Mouse (Mus musculus) testis, adult 2 months (tissue): Measurements from ENCODE around the gene Mbtps1. TPM values are rescaled to one million over a fixed set of nuclear protein-coding genes. Genes with fewer than 3 reads are reported as not detected.

Experiments used
- H3K27ac ChIP-seq: fragments of 200-500 bp; 2 replicates; pipeline ENCODE4 v1.5.1; 2012; ENCODE audit warnings: low read depth, low read length; ENCODE audit not compliant: control insufficient read depth, insufficient read depth
- H3K27me3 ChIP-seq: fragments of 200-500 bp; 2 replicates; pipeline ENCODE4 v1.6.1; 2012; ENCODE audit warnings: mild to moderate bottlenecking, low read length, moderate library complexity; ENCODE audit not compliant: control insufficient read depth, insufficient read depth
- H3K36me3 ChIP-seq: fragments of 200-500 bp; 2 replicates; pipeline ENCODE4 v1.6.1; 2012; ENCODE audit warnings: mild to moderate bottlenecking, low read length; ENCODE audit not compliant: control insufficient read depth, insufficient read depth
- H3K4me1 ChIP-seq: fragments of 200-500 bp; 2 replicates; pipeline ENCODE4 v1.6.1; 2012; ENCODE audit warnings: low read length; ENCODE audit not compliant: control insufficient read depth, insufficient read depth
- H3K4me3 ChIP-seq: fragments of 200-500 bp; 2 replicates; pipeline ENCODE4 v1.5.1; 2012; ENCODE audit warnings: low read depth, mild to moderate bottlenecking, low read length, moderate library complexity, mixed read lengths; ENCODE audit not compliant: control insufficient read depth
- CTCF ChIP-seq: fragments of 200-500 bp; IDR thresholded peaks from 2 replicates; pipeline ENCODE4 v1.5.1; 2012; ENCODE audit warnings: low read depth, mild to moderate bottlenecking, inconsistent platforms, low read length, moderate library complexity; ENCODE audit not compliant: control insufficient read depth, insufficient read depth, insufficient replicate concordance
- POLR2A ChIP-seq: fragments of 200-500 bp; IDR thresholded peaks from 2 replicates; pipeline ENCODE4 v1.6.1; 2012; ENCODE audit warnings: low read depth, mild to moderate bottlenecking, inconsistent platforms, low read length, moderate library complexity; ENCODE audit not compliant: control insufficient read depth
- polyA plus RNA-seq: library from polyadenylated mRNA; depleted of rRNA; stranded (reverse); fragments of >200 nt; gene quantifications from 2 replicates; pipeline ENCODE4 v1.2.3, GENCODE M21; 2012

Mbtps1 gene
- polyA plus RNA-seq, 1 experiment = 25.2 TPM

GRCm38 (mm10) chr8:119515767-119516166 is 42.8 kb downstream of the Mbtps1 start:
- no peak overlapping the region for H3K27ac ChIP-seq

GRCm38 (mm10) chr8:119514940-119515339 is 43.6 kb downstream of the Mbtps1 start:
- H3K4me3 ChIP-seq = no peak overlapping the region
- H3K4me1 ChIP-seq = no peaks in the 10 kb centered on the region
- TF ChIP-seq POLR2A (no peak), CTCF (no peak)
- H3K36me3 ChIP-seq = peaks cover 9% of the 10 kb centered on the region
- no peak overlapping the region for H3K27ac ChIP-seq
- H3K27me3 ChIP-seq = no peaks in the 10 kb centered on the region

More at GRCm38 (mm10) chr8:119515767-119516166, 42.8 kb downstream of the Mbtps1 start:
- no peaks in the 10 kb centered on the region for H3K27me3 ChIP-seq
- TF ChIP-seq POLR2A = no peak
- TF ChIP-seq CTCF = no peak
- peaks cover 9% of the 10 kb centered on the region for H3K36me3 ChIP-seq
- no peak overlapping the region for H3K4me3 ChIP-seq
- H3K4me1 ChIP-seq = no peaks in the 10 kb centered on the region

GRCm38 (mm10) chr8:119513405-119513804 is 45.1 kb downstream of the Mbtps1 start:
- H3K36me3 ChIP-seq = peaks cover 13% of the 10 kb centered on the region
- no peak for TF ChIP-seq POLR2A
- TF ChIP-seq CTCF = no peak

GRCm38 (mm10) chr8:119511722-119512121 is 46.8 kb downstream of the Mbtps1 start:
- no peak overlapping the region for H3K27ac ChIP-seq
- H3K27me3 ChIP-seq = no peaks in the 10 kb centered on the region
- H3K4me1 ChIP-seq = no peaks in the 10 kb centered on the region; the same call in 1 of the 2 replicates
- H3K36me3 ChIP-seq = peaks cover 11% of the 10 kb centered on the region
- TF ChIP-seq CTCF = no peak
- H3K4me3 ChIP-seq = no peak overlapping the region

More at GRCm38 (mm10) chr8:119513405-119513804, 45.1 kb downstream of the Mbtps1 start:
- H3K27ac ChIP-seq = no peak overlapping the region
- H3K4me1 ChIP-seq = no peaks in the 10 kb centered on the region; the same call in 1 of the 2 replicates
- H3K4me3 ChIP-seq = no peak overlapping the region
- H3K27me3 ChIP-seq = no peaks in the 10 kb centered on the region

GRCm38 (mm10) chr8:119510471-119510870 is 48.1 kb downstream of the Mbtps1 start:
- Histone ChIP-seq H3K27ac (no peak overlapping the region), H3K4me3 (no peak overlapping the region), H3K27me3 (no peaks in the 10 kb centered on the region), H3K36me3 (peaks cover 10% of the 10 kb centered on the region), H3K4me1 (no peaks in the 10 kb centered on the region; the same call in 1 of the 2 replicates)
- no peak for TF ChIP-seq CTCF
- TF ChIP-seq POLR2A = no peak

- Histone ChIP-seq H3K27ac (peak overlapping the region; percentile 35; the same call in 1 of the 2 replicates), H3K4me1 (no peaks in the 10 kb centered on the region; the same call in 1 of the 2 replicates), H3K27me3 (no peaks in the 10 kb centered on the region), H3K36me3 (peaks cover 6% of the 10 kb centered on the region), H3K4me3 (no peak overlapping the region)
- TF ChIP-seq POLR2A = no peak
- no peak for TF ChIP-seq CTCF
Measured at GRCm38 (mm10) chr8:119506106-119506505, 52.4 kb downstream of the Mbtps1 start.

- H3K4me1 ChIP-seq = no peaks in the 10 kb centered on the region; the same call in 1 of the 2 replicates
- TF ChIP-seq POLR2A = no peak
- H3K36me3 ChIP-seq = peaks cover 6% of the 10 kb centered on the region
- H3K27me3 ChIP-seq = no peaks in the 10 kb centered on the region
- H3K27ac ChIP-seq = peak overlapping the region; percentile 35; the same call in 1 of the 2 replicates
- no peak overlapping the region for H3K4me3 ChIP-seq
Measured at GRCm38 (mm10) chr8:119505488-119505887, 53.0 kb downstream of the Mbtps1 start.
